Mouse (Mus musculus) granulocyte monocyte progenitor cell, adult 5-6 weeks (primary cell): ENCODE measurements at regions not wholly inside any gene's neighbourhood (a gene's known extent, or its start where the extent isn't known, plus 50 kb on each side); places are given as distances from the start of the nearest gene placed in this dataset.

ENCODE experiments used
- ATAC-seq: replicated peaks from 2 replicates; pipeline ENCODE4 v1.8.0; 2016; ENCODE audit warnings: mild to moderate bottlenecking, moderate TSS enrichment, inconsistent platforms; ENCODE audit not compliant: poor library complexity, severe bottlenecking

DNA sequence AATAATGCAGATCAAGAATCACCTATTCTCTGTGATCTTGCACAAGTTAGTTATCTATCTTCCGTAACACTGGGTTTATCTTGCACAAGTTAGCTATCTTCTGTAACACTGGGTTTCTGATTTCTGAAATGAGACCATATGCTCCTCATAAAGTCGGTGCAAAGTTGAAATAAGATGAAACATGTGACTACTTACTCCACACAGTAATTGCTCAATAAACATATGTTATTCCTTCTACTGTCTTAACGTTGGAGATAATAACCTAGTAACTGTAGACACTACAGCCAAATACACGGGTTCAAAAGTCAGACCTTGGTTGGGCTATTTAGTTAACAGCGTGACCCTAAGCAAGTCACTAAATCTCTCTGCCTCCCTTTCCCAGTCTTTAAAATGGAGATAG is 65.8 kb upstream of the Atp11b start:
- ATAC-seq = peak; percentile 55

- peak; percentile 69 for ATAC-seq
Measured at GRCm38 (mm10) chr3:35688781-35689180, 65.1 kb upstream of the Atp11b start.

DNA sequence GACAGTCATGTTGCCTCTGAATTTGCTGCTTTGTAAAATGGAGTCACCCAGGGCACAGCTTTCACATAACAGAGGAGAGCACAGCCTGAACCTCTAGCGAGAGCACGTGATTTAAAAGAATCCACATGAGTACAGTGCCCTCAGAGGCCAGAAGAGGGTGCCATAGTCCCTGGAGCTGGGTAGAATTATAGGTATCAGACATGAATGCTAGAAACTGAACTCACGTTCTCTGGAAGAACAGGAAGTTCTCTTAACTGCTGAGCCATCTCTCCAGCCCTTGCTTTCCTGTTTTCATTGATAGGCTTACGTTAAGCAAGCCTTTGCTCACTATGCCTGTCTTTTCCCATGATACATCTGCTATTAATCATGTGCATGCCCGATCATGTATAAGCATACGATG is 60.9 kb upstream of the Atp11b start:
- ATAC-seq = peak; percentile 86

DNA sequence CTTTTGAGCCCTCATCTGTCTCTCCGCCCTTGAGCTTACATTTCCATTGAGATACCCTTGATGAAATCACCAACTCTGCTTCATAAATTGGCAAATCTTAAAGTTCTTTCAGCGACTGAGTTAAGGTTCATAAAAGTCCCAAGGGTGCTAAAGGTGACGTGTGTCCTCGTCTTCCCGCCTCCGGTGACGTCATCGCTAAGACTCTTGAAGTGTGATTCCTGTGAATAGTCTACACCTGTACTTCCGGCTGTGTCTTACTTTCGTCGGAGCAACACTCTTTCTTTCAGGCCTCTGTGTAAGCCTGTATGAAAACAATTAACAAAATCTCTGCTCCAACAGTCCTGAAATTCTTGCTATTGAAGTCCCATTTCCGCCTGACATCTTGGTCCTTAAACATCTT is 60.4 kb upstream of the Atp11b start:
- no peak for ATAC-seq

- no peak for ATAC-seq
Measured at GRCm38 (mm10) chr3:35694241-35694640, 59.7 kb upstream of the Atp11b start.

- ATAC-seq = peak; percentile 56
Measured at GRCm38 (mm10) chr3:35695859-35696258, 58.0 kb upstream of the Atp11b start.

DNA sequence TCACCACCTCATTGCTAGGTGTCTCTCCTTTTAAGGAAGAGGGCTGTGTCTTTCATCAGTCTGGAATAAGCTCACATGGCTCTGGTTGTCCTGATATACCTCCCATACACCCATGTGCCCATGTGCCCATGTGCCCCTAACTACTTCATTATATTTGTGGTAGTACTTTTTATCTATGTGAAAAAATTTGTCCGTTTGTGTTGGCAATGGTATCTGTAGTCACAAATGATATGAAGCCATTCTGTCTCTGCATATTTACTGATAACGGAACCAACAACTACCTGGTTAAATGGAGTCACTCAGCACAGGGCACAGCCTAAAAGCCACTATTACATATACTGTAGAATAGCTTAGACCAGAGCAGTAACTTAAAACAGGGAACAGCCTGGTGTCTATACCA is 54.6 kb upstream of the Atp11b start:
- ATAC-seq = no peak

DNA sequence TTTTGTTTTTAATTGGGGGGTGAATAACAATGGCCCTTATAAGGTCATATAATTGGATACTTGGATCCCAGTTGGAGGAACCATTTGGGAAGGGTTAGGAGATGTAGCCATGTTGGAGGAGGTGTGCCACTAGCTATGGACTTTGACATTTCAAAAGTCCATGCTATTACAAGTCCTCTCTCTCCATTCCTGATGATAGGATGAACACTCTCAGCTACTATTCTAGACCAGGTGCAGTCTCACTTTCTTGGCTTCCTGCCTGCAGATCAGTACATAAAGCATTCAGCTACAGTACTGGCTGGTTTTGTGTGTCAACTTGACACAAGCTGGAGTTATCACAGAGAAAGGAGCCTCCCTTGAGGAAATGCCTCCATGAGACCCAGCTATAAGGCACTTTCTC is 53.9 kb upstream of the Atp11b start:
- ATAC-seq = no peak

GRCm38 (mm10) chr3:35703528-35704327 is 50.2 kb upstream of the Atp11b start:
- no peak for ATAC-seq
